Mouse (Mus musculus): ENCODE measurements around the gene Nkx2-3. TPM values are rescaled to one million over a fixed set of nuclear protein-coding genes. Genes with fewer than 3 reads are reported as not detected.

Gene Nkx2-3
- polyA plus RNA-seq, 1 experiment, result 0.06 TPM

DNA sequence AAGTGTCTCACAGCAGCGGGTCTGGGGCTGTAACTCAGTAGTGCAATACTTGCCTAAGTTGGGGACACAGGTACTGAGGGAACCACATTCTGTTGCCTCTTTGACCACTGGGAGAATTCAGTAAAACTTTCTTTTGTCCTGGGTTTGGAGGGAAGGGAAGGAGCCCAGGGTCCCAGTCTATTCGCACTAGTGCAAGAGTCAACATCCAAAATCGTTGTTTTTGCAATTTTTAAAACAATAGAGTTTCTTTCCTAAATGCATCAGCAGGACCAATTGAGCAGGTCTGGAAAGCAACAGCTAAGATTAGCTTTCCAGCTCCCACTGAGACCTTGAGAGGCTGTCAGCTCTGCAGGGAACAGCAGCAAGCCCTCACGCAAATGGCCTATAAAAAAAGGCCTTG, 28.9 kb upstream of the Nkx2-3 start:
- no peak overlapping the region for H3K4me3 ChIP-seq (ENCODE audit: control insufficient read depth, low read depth, low read length)
- H3K4me1 ChIP-seq (ENCODE audit: control insufficient read depth, insufficient read depth, low read length), result peaks cover 11% of the 10 kb centered on the region
- no peaks in the 10 kb centered on the region for H3K36me3 ChIP-seq (ENCODE audit: control insufficient read depth, insufficient read depth, low read length)
- 0 out of 2 replicates have a peak, but pooled peaks cover 2% of the 10 kb centered on the region for H3K27me3 ChIP-seq (ENCODE audit: control insufficient read depth, insufficient read depth, low read length)
- TF ChIP-seq CTCF (IDR thresholded peaks at IDR 0.05; ENCODE audit: control insufficient read depth, insufficient read depth, insufficient replicate concordance, low read depth, low read length), result no peak
- no peak for TF ChIP-seq POLR2A (IDR thresholded peaks at IDR 0.05; ENCODE audit: control insufficient read depth, low read depth, low read length)
- no peak overlapping the region for H3K27ac ChIP-seq (ENCODE audit: control insufficient read depth, insufficient read depth, low read depth, low read length)

DNA sequence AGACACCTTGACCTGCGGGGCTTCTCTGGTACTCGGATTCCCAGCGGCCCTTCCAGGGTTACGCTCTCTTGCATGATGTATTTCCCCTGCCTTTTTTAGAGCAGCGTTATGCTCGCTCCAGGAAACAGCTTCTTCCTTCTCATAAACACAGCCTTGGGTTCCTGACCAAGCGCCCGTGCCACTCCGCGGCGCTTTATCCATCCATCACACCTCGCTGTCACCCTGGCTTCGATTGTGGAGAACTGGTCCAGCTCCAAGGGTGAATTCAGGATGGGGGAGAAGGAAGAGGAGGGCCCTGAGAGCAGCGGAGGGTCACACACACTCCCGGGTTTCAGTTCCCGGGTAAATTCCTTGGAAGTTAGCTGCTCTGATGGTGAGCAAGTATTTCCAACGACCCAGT, 28.5 kb upstream of the Nkx2-3 start:
- no peak for TF ChIP-seq POLR2A (IDR thresholded peaks at IDR 0.05; ENCODE audit: control insufficient read depth, low read depth, low read length)
- TF ChIP-seq CTCF (IDR thresholded peaks at IDR 0.05; ENCODE audit: control insufficient read depth, insufficient read depth, insufficient replicate concordance, low read depth, low read length), result no peak

DNA sequence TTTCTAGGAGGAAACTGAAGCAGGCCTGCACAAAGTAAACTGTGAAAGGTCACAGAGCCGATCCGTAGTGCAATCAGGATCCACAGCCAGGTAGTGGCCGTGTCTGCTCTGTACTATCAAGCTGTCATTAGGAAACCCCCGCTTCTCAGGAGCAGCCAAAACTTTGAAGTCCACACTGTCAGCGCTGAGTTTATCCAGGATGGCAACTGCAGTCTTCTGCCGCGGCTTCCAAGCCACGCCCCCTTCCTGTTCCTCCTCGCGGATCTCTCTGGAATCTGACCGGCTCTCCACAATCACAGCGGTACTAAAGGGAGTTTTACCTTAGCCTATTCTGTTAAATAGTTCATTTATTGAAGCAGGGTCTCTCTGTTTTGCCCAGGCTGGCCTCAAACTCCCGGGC, 27.3 kb upstream of the Nkx2-3 start:
- Histone ChIP-seq H3K27me3 (ENCODE audit: control insufficient read depth, insufficient read depth, low read length) (0 out of 2 replicates have a peak, but pooled peaks cover 2% of the 10 kb centered on the region), H3K36me3 (ENCODE audit: control insufficient read depth, insufficient read depth, low read length) (no peaks in the 10 kb centered on the region), H3K4me1 (ENCODE audit: control insufficient read depth, insufficient read depth, low read length) (peaks cover 11% of the 10 kb centered on the region), H3K27ac (ENCODE audit: control insufficient read depth, insufficient read depth, low read depth, low read length) (no peak overlapping the region), H3K4me3 (ENCODE audit: control insufficient read depth, low read depth, low read length) (no peak overlapping the region)
- TF ChIP-seq POLR2A (IDR thresholded peaks at IDR 0.05; ENCODE audit: control insufficient read depth, low read depth, low read length), result no peak
- TF ChIP-seq CTCF (IDR thresholded peaks at IDR 0.05; ENCODE audit: control insufficient read depth, insufficient read depth, insufficient replicate concordance, low read depth, low read length), result no peak

More for the DNA sequence above, 28.5 kb upstream of the Nkx2-3 start:
- Histone ChIP-seq H3K27me3 (ENCODE audit: control insufficient read depth, insufficient read depth, low read length) (0 out of 2 replicates have a peak, but pooled peaks cover 2% of the 10 kb centered on the region), H3K4me1 (ENCODE audit: control insufficient read depth, insufficient read depth, low read length) (peaks cover 11% of the 10 kb centered on the region), H3K27ac (ENCODE audit: control insufficient read depth, insufficient read depth, low read depth, low read length) (no peak overlapping the region), H3K4me3 (ENCODE audit: control insufficient read depth, low read depth, low read length) (no peak overlapping the region), H3K36me3 (ENCODE audit: control insufficient read depth, insufficient read depth, low read length) (no peaks in the 10 kb centered on the region)

DNA sequence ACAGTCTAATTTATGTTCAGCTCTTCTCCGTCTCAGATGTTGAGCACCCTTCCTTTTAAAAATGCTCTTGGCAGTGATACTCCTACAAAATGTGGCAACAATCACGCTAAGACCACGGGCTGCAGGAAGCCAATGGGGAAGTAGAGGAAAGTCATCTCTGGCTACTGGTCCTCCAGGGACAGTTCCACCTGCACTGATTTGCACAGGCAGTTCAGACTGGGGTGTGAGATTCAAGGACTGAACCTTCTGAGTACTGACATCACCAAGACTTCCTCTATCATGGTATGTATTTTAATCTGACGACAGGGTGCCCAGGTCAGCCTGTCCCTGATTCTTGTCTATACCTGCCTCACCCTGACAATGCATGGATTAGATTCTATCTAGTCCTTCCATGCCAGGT, 20.1 kb upstream of the Nkx2-3 start:
- Histone ChIP-seq H3K27ac (ENCODE audit: control insufficient read depth, insufficient read depth, low read depth, low read length) (no peak overlapping the region), H3K36me3 (ENCODE audit: control insufficient read depth, insufficient read depth, low read length) (no peaks in the 10 kb centered on the region), H3K27me3 (ENCODE audit: control insufficient read depth, insufficient read depth, low read length) (no peaks in the 10 kb centered on the region), H3K4me3 (ENCODE audit: control insufficient read depth, low read depth, low read length) (no peak overlapping the region), H3K4me1 (ENCODE audit: control insufficient read depth, insufficient read depth, low read length) (no peaks in the 10 kb centered on the region)
- TF ChIP-seq CTCF (IDR thresholded peaks at IDR 0.05; ENCODE audit: control insufficient read depth, insufficient read depth, insufficient replicate concordance, low read depth, low read length) (no peak), POLR2A (IDR thresholded peaks at IDR 0.05; ENCODE audit: control insufficient read depth, low read depth, low read length) (no peak)

DNA sequence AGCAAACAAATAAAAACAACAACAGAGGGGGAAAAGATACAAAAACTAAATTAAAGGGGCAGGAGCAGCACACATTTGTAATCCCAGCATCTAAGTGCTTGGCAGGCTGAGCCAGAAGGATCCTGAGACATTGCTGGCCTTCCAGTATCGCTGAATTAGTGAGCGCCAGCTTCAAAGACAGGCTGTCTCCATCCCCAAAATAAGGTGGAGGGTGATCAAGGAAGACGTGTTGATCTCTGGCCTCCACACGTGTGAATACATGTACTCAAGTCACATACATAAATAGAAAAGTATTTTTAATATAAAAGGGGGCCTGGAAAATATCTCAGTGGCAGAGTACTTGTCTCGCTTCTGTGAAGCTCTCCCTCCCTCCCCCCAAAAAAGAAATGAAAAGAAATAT, 15.1 kb upstream of the Nkx2-3 start:
- no peaks in the 10 kb centered on the region for H3K36me3 ChIP-seq (ENCODE audit: control insufficient read depth, insufficient read depth, low read length)
- peaks cover 10% of the 10 kb centered on the region for H3K4me1 ChIP-seq (ENCODE audit: control insufficient read depth, insufficient read depth, low read length)
- TF ChIP-seq CTCF (IDR thresholded peaks at IDR 0.05; ENCODE audit: control insufficient read depth, insufficient read depth, insufficient replicate concordance, low read depth, low read length) (no peak), POLR2A (IDR thresholded peaks at IDR 0.05; ENCODE audit: control insufficient read depth, low read depth, low read length) (no peak)
- H3K27me3 ChIP-seq (ENCODE audit: control insufficient read depth, insufficient read depth, low read length), result peaks cover 6% of the 10 kb centered on the region
- H3K27ac ChIP-seq (ENCODE audit: control insufficient read depth, insufficient read depth, low read depth, low read length), result no peak overlapping the region
- no peak overlapping the region for H3K4me3 ChIP-seq (ENCODE audit: control insufficient read depth, low read depth, low read length)

DNA sequence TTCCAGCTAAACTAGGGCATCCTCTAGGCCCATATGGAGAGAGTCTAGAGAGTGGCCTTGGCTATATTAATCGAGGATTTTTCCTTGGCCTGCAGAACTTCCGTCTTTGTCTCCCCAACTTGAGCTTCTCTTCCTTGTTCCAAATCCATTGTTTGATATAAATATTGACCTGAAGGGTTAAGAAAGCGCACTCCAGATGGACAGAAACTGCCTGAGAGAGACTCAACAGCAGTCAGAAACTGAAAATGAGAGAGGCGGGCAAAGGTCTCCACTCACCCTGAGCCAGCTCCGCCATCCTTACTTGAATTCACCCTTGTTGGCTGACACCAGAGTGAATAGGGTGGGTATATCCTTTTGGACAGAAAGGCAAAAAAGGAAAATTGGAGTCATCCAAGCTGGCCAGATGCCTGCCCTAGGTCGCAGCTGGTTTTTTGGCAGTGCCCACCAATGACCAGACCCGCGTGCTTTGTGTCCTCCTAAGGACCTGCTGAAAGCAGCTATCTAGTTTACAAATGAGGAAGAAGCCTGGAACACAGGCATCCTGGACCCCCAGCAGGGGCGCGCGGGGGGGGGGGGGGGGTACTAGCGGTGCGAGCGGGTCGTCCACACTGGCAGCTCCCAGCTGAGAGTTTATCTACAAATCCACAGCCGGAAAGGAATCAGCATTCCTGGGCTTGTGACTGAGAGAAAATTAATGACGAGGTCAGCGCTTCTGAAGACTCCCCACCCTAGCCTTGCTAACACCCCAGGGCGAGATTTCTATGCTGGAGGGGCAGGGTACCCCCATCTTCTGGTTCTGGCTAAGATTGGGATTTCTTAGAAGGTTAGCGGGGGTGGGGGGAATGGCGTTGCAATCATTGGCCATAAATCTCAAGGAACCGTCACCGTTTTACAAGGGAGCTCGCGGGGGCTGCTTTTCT, 13.1 kb upstream of the Nkx2-3 start:
- H3K4me3 ChIP-seq (ENCODE audit: control insufficient read depth, low read depth, low read length), result no peak overlapping the region

DNA sequence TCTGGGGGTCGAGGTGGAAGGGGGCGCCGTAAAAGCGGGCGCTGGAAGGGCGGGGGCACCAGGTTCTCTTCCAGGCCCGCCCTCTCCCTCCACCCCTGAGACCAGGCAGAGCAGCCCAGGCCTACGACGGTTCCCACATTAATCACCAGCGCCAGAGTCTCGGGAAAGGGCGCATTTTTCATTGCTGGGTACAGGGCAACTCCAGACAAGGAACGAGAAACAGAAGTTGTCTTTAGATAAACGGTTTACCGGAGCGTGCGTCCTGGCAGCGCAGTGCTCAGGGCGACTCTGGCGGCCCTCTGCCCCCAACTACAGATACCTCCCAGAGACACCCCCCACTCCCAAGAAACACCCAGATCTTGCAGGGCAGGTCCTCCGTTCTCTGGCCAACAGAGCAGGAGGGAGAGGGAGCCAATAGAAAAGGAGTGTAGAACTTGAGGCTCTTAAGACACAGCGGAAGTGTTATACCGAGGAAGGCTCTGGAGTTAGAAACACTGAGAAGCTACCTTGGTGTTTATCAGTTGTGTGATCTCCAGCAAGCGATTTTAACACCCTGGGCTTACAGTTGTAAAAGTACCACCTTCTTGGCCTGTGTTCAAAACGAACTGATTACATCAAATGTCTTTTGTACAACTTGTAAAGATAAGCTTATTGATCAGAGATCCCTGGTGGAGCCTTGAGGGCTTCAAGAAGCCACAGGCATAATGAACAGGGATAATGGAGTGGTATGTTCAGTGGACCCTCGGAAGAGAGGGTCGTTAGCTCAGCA, 12.2 kb upstream of the Nkx2-3 start:
- Histone ChIP-seq H3K4me1 (ENCODE audit: control insufficient read depth, insufficient read depth, low read length) (peaks cover 10% of the 10 kb centered on the region), H3K36me3 (ENCODE audit: control insufficient read depth, insufficient read depth, low read length) (no peaks in the 10 kb centered on the region), H3K27me3 (ENCODE audit: control insufficient read depth, insufficient read depth, low read length) (peaks cover 6% of the 10 kb centered on the region), H3K27ac (ENCODE audit: control insufficient read depth, insufficient read depth, low read depth, low read length) (no peak overlapping the region), H3K4me3 (ENCODE audit: control insufficient read depth, low read depth, low read length) (no peak overlapping the region)
- no peak for TF ChIP-seq CTCF (IDR thresholded peaks at IDR 0.05; ENCODE audit: control insufficient read depth, insufficient read depth, insufficient replicate concordance, low read depth, low read length)
- no peak for TF ChIP-seq POLR2A (IDR thresholded peaks at IDR 0.05; ENCODE audit: control insufficient read depth, low read depth, low read length)

More for the DNA sequence above, 13.1 kb upstream of the Nkx2-3 start:
- peaks cover 10% of the 10 kb centered on the region for H3K4me1 ChIP-seq (ENCODE audit: control insufficient read depth, insufficient read depth, low read length)
- H3K27me3 ChIP-seq (ENCODE audit: control insufficient read depth, insufficient read depth, low read length), result peaks cover 6% of the 10 kb centered on the region
- H3K36me3 ChIP-seq (ENCODE audit: control insufficient read depth, insufficient read depth, low read length), result no peaks in the 10 kb centered on the region
- no peak overlapping the region for H3K27ac ChIP-seq (ENCODE audit: control insufficient read depth, insufficient read depth, low read depth, low read length)
- TF ChIP-seq POLR2A (IDR thresholded peaks at IDR 0.05; ENCODE audit: control insufficient read depth, low read depth, low read length) (no peak), CTCF (IDR thresholded peaks at IDR 0.05; ENCODE audit: control insufficient read depth, insufficient read depth, insufficient replicate concordance, low read depth, low read length) (no peak)
